Mouse (Mus musculus) frontal cortex, postnatal 14 days (tissue): ENCODE measurements around the gene Celf1.
"Not testable (repeated sequence)": the region's sequence is repeated elsewhere in the genome, so short reads cannot be mapped to it uniquely, and the experiment has no call there.

ENCODE experiments used
- DNase-seq, 2 experiments: peaks; one replicate each; pipeline ENCODE4 v3.0.0; 2022; ENCODE audit warnings: low spot score in 2 of 2

Celf1 gene

DNA sequence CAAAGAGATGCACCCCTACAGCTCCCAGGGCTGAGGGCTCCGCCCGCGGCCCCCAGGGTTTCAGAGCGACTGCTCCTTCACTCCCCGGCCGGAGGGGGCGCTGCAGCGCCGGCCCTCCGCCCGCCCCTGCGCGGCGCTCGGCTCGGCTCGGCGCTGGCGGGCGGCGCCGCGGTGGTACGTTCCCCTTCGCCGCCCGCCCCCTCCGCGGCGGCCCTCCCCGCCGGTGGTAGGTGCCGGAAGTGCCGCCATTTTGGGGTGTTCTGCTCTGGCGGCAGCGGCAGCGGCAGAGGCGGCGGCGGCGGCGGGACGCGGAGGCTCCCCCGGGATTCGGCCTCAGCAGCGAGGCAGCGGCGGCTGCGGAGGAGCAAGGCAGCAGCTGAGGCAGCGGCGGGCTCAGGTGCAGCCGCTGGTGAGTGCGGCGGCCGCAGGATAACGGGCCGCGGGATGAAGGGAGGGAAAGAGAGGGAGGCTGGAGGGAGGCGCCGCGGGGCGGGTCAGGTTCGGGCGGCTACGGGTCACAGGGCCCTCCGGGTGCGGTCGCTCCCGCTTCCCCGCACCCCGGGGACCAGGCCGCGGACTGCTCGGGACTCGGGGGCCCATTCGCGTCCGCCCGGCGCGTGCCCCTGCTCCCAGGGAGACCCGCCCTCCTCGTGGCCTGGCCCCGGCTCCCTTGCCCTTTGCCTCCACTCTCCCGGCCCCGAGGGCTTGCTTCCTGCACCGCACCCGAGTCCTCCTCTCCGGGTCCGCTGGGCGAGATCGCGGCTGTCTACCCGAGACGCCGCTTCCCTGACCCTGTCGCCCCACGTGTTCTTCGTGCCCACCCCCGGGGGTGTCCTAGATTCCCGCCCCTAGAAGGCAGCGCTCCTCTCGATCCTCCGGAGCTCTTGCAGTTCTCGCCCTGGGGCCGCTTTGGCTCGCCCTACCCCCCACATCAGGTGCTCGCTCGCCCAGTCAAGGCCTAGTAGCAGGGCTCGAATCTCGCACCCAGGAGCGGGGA is at the start of gene Celf1:
Gene Celf1 (plus strand): TSS at position 150 of the 997 bp plus-strand sequence.
- peak; percentile 53 to 72 for DNase-seq

DNA sequence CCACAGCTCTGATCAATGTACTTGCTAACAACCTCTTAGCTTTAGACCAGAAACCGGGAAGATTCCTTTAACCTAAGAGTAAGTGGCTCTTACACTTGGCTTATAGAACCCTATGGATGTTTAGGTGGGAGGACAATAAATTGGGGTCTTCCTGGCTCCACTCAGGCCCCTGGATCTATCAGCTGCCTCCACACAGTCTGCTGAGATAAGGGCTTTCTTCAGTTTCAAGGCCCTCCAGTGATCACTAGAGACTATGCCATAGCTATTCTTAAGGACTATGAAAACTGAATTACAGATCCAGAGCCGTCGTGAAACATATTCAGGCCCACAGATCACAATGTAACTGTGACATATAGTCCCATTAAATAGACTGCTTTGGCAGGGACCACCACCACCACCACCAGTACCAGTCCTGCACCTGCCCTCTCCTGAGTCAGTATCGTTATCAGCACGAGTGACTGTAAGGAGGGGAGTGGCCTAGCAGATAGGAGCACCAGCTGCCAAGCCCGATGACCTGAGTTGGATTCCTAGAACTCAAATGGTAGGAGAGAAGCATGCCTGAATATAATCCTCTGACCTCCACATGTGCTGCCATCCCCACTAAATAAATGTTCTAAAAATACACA is 46.4 kb upstream of the Celf1 start:
- DNase-seq, result no peak

- not testable (repeated sequence) for DNase-seq
Measured at GRCm38 (mm10) chr2:90894299-90894677, 45.9 kb upstream of the Celf1 start.

DNA sequence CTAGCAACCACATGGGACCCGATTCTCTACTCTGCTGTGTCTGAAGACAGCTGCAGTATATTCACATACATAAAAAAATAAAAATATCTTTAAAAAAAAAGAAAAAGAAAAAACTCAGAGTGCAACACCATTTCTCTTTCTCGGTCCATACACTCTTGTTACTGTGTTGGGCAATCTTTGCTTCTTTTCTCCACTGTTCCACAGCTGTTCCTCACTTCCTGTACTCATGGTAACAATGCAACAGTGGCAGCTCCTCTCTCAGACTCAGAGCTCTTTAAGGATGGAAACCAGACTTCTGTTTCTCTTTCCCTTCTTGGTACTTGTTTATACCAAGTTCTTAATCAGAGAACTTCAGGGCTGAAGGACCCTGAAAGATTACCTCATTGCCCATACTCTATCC is 36.8 kb upstream of the Celf1 start:
- no peak for DNase-seq

DNA sequence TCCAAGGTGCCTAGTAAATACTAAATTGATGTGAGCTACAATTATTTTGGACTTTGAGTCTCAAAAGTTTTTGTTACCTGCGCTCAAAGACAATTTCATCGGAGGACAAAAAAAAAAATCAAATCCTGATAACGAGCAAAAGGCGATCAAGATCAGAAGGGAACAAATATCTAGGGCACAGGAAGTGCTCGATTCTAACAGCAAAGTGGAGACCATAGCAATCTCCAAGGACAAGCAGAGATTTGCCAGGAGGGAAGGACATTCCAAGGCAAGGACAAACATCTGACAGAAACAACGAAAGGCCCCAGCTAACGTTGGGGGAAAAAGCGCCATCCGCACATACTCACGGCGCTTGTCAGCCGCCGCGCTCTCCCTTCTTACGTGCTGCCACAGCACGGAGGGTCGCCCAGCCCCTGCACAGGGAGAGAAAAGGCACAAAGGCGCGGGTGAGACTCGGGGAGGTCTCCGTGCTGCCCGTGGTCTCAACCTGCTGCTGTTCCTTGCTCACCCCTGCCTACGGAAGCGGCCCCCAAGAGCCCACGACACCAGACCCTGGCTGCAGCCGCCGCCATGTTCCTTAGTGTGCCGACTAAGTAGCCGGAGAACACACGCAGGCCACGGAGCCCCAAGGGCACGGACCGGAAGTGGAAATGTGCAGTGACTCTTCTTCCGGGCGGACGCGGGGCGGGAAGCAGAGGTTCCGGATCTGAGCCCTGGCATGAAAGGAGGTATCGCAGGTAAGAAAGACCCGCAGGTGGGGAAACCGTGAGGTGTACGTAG is 35.9 kb upstream of the Celf1 start, which contains the start of the genes Kbtbd4 and Ndufs3:
Gene Kbtbd4 (plus strand): TSS at position 665 of the 780 bp plus-strand sequence.
Gene Ndufs3 (minus strand): TSS at position 752 of the 780 bp plus-strand sequence.
- peak; percentile 80 to 84 for DNase-seq

DNA sequence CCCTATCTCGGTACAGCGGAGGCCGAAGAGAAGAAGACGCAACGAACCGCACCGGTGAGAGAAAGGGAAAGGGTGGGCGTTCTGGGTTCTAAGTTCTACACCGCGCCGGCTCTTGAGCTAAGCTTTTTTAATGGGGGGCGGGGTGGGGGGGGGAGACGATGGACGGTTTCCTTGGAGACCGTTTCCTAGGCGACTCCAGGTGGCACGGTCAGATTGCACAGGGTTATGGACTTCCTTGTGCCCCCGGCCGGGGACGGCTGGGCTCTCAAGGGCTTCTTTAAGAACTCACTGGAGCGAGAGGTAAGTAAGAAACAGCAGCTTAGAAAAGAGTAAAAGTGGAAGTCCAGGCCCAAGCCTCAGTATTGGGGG is 35.3 kb upstream of the Celf1 start:
- no peak for DNase-seq

DNA sequence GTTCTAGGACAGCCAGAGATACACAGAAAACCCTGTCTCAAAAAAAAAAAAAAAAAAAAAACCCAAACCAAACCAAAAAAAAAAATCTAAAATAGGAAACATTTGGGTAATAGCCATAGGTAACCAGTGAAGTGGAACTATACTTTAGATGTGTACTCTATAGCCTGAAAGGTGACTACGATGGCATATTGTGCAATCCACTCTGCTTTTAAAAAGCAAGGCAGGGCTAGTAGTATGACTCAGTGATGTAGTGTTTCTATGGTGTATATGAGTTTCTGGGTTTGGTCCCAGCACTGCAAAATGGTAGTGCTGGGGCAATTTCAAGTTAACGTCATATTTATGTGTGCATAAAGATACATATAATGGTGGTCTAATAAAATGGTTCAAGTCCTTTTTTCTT is 33.5 kb upstream of the Celf1 start:
- no peak for DNase-seq

- no peak for DNase-seq
Measured at GRCm38 (mm10) chr2:90910861-90911260, 29.3 kb upstream of the Celf1 start.

DNA sequence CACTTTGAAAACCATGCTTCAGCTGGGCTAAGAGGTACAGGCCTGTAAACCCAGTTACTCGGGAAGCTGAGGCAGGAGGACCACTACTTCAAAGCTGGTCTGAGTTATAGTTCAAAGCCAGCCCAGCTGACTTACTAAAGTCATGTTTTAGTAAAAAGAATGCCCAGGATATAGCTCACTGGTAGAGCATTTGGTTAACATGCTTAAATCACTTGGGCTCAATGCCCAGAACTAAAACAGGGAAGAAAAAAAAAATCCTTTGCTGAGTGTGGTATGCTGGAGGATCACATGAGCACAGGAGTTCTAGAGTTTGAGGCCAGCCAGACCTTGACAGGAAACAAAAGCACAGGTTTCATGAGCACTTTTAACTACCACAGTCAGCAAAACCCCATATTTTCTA is 28.5 kb upstream of the Celf1 start:
- DNase-seq, result no peak

GRCm38 (mm10) chr2:90913671-90914070 is 26.5 kb upstream of the Celf1 start:
- DNase-seq, result no peak

DNA sequence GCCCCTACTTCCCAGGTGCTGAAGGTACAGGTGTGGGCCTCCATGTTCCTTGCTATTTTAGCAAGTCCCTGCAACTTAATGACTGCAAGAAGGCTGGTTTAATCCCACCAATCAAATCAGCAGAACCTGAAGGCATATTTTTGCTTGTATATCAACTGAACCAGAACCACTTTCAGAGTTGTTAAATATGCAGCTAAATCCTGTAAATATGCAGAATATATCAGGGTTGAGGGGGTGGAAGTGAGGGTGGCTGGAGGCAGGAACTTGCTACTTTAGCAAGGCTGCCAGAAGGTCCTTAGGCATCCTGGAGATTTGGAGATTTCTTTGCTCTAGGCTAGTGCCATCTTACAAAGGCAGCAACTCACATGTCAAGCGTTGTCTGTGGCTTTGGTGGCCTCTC is 24.7 kb upstream of the Celf1 start:
- DNase-seq, result no peak

GRCm38 (mm10) chr2:90916560-90917232 is 23.5 kb upstream of the Celf1 start:
- no peak for DNase-seq

DNA sequence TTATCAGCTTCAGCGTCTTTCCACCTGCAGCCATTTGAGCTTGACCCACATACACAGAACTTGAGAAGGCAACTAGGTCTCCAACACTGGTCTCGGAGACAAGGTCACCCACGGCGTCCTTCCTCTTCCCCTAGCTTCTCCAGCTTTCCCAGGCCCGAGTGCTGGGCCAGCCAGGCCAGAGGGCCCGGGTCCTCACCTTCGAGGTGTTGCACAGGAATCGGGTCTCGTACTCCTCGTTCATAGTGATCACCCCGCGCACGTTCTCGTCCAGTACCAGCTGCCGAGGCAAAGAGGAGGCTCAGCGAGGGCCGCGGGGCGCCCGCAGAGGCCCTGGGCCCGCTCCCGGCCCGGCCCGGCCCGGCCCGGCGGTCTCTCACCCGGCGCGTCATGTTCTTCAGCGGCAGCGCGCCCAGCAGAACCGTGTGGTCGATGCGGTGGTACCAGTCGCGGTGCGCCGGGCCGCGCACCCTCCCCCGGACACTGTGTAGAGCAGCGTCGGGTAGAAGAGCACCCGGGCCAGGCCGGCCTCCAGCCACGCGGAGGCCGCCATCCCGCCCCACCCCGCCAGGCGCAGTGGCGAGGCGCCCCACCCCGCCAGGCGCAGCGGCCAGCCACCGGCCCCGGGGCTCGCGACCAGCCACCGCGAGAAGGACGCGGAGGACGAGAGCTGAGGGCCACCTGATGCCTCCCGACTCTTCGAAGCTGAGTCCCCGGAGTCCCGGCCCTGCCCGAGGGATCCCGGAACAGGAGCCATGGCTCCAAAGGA is 22.8 kb upstream of the Celf1 start:
- peak; percentile 43 for DNase-seq

- DNase-seq, result no peak
Measured at GRCm38 (mm10) chr2:90917999-90918698, 22.0 kb upstream of the Celf1 start.

DNA sequence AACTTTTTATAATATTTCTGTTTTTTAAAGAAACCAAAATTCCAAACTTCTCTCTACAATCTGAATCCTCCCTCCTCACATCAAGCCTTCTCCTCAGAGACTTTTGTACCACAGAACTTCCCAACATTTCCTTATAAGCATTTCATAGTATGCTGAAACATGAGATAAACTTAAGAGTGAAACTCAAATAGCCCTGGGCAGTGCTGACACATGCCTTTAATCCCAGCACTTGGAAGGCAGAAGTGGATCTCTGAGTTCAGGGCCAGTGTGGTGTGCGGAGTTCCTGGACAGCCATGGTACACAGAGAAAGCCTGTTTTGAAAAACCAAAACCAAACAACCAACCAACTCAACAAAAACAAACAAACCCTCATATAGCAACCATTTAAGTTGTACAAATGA is 19.0 kb upstream of the Celf1 start:
- no peak for DNase-seq

GRCm38 (mm10) chr2:90922636-90923035 is 17.5 kb upstream of the Celf1 start:
- no peak for DNase-seq

DNA sequence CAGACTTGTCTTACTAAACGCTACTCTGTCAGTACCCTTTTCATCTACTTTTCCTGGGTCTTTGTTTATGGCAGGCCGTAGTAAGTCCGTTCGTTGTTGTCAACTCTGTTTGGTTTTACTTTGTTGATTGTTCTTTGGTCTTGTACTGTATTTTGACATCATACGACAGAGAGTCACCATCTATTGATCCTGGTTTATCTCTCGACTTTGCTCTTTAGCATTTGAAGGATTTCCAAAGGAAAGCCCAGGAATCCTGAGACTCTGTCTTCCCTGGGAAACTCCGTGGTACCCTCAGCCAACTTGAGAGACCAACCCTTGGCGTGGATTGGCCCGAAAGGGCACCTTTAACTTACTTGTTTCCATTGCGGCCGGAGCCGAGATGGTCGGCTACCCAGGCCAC is 11.6 kb upstream of the Celf1 start:
- DNase-seq, result no peak

DNA sequence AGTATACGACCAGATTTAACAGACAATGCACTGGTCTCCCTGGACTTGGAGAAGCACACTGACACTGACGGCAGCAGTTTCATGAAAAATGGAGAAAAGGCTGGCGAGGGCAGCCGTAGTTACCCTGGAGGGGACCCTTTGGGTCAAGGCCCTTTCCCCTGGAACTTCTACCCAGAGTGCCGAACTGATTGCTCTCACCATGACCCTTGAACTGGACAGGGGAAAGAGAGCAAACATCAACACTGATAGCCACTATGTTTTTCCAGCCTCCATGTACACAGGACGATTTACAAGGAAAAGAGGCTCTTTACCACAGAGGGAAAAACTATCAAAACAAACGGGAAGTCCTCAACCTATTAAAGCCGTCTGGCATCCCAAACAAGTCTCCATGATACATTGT is 8.4 kb upstream of the Celf1 start:
- no peak for DNase-seq

DNA sequence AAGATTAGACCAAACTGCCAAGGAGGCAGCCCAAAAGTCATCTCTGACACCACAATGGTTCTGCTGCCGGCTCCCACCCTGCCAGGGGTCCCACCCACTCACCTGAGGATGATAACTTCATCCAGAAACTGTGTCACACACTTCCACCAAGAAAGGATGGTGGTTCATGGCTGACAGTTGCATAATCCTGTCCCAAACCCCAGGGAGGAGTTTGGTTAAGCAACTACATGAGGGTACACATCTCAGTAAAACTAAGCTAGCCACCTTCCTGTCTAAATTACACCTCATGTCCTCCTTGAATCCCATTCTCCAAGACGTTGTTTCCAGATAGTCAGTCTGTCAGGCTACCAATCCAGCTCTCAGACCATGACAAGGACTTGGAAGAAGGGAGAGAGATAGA is 7.9 kb upstream of the Celf1 start:
- no peak for DNase-seq

- no peak for DNase-seq
Measured at GRCm38 (mm10) chr2:90938362-90938761, 1.8 kb upstream of the Celf1 start.
